Mouse (Mus musculus) brain, embryonic 14.5 days (tissue): ENCODE measurements around the gene Ipo13. TPM values are rescaled to one million over a fixed set of nuclear protein-coding genes. Genes with fewer than 3 reads are reported as not detected.

Source experiments
- DNase-seq: peaks from one replicate; pipeline ENCODE4 v3.0.0-alpha.2; 2011; ENCODE audit warnings: low read depth
- CTCF ChIP-seq: fragments of 200-500 bp; IDR thresholded peaks from 2 replicates; pipeline ENCODE4 v1.5.1; 2012; ENCODE audit warnings: inconsistent platforms, mild to moderate bottlenecking, moderate library complexity, borderline replicate concordance; ENCODE audit not compliant: insufficient read depth, insufficient read length; ENCODE audit errors: extremely low read depth
- POLR2A ChIP-seq: fragments of 200-500 bp; IDR thresholded peaks from 2 replicates; pipeline ENCODE4 v1.6.1; 2012; ENCODE audit warnings: mild to moderate bottlenecking, inconsistent platforms, borderline replicate concordance; ENCODE audit not compliant: poor library complexity, insufficient read depth, insufficient read length, severe bottlenecking; ENCODE audit errors: extremely low read depth
- polyA plus RNA-seq: library from polyadenylated mRNA; depleted of rRNA; stranded (reverse); fragments of >200 nt; gene quantifications from 2 replicates; pipeline ENCODE4 v1.2.3, GENCODE M21; 2012; rRNA removed

Gene Ipo13
- polyA plus RNA-seq, result 116 and 126 TPM in 2 replicates

DNA sequence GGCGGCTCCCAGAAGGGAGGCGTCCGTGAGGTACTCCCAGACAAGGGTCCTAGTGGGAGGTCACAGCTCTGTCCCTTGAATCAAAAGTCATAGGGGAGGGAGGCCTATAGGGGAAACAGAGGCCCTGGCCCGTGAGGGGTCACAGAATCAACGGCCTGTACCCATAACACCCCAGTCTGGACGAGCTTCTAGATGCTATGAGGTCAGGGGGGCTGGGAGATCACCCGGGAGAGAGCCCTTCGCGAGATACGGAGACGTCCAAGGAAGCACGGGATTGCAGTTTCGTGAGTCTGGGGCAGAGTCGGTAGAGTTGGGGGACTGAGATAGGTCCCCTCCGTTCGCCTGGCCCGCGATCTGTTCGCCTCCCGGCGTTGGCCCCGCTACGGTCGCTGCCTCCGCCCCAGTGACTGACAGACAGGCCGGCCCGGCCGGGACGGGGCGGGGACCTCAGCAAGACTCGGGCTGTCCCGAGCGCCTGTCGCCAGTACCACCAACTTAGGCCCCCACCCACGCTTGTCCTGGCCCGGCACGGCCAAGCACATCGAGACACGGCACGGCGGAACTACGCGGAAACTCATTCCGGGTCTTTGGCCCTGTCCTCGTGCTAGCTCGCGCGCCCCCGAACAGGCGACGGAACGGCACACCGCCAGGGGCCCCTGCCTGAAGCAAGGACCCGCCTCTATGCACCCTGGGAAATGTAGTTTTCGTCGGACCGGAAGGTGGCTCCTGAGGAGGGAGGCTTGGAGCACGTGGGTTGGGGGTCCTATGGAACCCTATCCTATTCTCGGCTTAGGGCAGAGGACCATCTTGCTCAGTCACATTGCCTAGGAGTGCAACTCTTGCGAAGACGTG lies at the start of gene Ipo13:
TSS of gene Ipo13 (minus strand) at position 409 of the 852 bp plus-strand sequence.
- peak; percentile 98 for DNase-seq
- peak; percentile 67 for TF ChIP-seq POLR2A
- no peak for TF ChIP-seq CTCF

DNA sequence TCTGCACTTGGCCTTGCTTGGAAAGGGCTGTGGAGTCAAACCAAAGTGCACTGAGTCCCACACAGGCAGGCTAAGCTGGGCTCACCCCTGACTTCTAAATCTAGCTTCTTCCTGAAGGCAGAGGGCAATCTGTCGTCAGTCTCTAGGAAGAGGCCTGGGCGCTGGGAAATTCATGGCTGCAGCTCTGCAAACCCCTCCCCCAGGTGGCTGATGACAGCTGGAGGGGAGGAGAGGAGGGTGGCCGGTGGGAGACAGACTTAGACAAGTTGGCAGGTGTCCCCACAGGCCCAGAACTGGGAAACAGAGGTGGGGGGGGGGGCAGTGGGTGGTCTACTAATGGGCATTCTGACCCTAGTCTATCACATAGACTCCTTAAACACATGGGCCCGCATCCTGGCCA lies 42.7 kb upstream of the Ipo13 start:
- peak; percentile 65 for DNase-seq
- no peak for TF ChIP-seq POLR2A

DNA sequence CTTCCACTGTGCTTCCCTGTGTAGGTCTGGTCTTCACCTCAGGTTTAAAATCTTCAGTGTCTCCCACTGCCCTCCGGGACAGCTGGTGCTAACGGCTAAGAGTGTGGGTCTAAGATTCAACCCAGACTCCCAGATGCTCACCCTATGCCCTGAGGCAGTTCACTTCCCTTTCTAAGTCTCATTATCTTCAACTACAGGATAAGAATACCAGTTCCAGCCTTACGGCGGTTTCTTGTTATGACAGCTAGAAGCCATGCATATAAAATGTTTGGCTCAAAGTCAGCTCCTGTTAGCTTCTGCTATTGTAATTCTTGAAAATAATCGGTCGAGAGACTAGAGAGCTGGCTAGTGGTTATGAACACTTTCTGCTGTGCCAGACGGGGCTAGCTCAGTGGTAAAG lies 32.7 kb upstream of the Ipo13 start:
- DNase-seq, result peak; percentile 38
- TF ChIP-seq CTCF, result no peak
- TF ChIP-seq POLR2A, result no peak

DNA sequence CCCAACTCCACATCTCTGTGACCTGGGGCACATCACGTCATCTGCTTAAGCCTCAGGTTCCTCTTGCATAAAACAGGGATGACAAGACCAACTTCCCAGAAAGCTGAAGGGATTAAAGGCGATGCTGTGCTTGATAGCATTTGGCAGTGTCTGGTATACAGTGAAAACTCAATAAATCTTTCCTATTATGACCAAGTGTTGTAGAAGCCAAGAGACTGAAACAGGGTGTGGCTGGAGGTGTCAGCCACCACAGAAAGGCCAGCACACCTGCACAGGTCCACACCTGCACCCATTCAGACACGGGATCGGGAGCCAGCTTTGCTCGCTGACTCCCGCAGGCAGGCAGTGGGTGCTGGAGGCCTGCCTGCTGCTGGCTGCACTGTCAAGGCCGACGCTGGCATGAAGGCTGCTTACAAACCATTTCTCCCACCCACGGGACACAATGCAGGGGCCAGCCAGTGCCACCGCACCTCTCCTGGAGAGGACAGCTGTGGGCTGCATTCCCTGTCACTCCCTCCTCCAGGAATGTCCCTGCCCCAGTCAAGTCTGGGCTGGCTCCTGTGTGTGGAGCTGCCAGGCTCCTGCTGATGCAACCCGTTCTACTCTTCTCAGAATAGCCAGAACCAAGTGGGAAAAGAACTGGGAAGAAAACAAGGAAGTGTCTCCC lies 32.0 kb upstream of the Ipo13 start:
- no peak for DNase-seq
- TF ChIP-seq POLR2A, result no peak
- TF ChIP-seq CTCF, result no peak

DNA sequence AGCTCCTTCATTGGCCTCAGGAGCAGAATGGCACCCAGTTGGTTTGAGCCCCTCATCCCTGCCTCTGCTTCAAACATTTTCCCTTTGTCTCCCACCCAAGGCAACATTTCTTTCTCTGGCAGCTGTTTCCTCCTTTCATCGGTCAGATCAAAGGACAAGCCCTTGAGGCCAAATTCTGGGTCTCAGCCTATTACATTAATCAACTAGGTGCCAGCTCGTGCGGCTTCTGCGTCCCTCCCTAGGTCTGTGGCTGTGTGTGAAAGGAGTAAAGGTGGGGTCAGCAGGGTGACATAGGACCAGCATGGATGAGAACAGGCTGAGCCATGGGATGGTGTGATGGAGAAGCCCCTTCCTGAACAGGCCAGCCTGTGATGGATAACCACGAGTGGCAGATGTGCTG lies 28.5 kb upstream of the Ipo13 start:
- peak; percentile 23 for DNase-seq
- no peak for TF ChIP-seq POLR2A
- no peak for TF ChIP-seq CTCF

DNA sequence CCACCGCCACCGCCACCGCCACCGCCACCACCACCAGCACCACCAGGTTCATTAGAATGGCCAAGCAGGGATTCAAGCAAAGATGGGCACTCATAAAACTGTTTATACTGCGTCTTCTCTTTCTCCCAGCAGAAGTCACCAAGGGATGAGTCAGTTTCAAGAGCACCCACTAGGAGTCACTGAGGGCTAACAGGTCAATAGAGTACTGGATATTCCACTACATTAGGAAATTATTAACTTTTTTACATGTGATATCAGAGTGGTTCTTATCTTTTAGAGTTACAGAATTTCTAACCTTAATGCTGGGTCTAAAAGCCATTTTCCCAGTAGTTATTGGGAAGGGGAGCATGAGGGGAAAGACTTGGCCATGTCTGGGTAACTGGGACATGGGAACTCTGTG lies 22.2 kb upstream of the Ipo13 start:
- no peak for TF ChIP-seq CTCF
- TF ChIP-seq POLR2A, result no peak
- no peak for DNase-seq

DNA sequence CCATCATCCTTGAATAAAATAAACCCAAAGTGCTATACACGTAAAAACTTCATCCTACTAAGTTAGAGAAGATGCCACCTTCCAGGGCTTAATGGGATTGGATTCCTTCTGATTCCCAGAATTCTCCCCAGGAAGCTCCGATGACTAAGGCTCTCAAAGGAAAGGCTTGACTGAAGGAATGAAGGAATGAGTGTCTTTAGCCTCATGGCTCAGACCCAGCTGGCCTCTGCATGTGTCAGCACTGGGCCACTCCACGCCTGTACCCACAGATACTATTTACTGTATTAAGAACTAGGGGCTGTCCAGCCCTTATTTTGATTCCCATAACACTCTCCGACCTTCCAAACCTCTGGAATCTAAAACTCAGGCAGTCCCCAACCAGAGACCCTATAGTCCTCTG lies 19.3 kb upstream of the Ipo13 start:
- no peak for DNase-seq
- TF ChIP-seq CTCF (no peak), POLR2A (no peak)

DNA sequence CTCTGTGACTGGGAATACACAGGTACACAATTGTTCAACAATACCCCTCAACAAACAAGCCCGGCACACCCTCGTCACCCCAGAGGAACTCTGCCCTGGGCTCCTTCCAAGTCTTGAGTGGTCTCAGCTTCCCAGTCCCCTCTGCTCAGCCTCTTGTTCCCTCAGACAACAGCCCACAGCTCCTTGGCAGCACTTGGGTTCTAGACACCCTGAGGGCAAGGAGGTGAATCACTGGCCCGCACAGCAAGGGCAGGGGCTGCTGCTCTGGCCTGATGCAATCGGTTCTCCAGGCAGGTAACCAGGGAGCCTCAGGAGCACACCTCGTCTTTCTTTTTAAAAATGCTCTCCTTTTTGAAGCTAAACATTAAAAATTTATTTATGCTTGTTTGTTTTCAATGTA lies 18.4 kb upstream of the Ipo13 start:
- no peak for TF ChIP-seq CTCF
- TF ChIP-seq POLR2A, result no peak
- DNase-seq, result no peak

DNA sequence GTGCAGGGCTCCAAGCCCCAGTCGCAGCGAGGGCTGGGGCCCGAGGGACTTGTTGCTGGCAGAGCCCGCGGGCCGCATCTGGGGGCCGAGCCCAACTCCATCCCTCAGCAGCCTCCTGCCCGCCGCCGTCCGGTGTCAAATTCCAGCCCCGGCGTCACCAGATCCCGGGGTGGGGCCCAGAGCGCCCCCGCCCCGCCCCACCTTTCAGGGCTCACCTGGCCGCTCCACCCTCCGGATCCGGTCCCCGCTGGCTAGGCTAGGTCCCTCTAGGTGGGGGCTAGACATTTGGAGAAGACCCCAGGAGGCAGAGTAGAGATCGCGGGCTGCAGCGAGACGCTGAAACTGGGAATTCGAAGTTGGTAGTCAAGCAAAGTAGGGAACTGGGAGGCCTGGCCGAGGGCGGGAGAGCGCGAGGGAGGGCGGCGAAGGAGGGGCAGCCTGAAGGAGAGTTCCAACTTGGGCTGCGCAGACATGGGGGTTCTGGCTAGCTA lies 14.6 kb upstream of the Ipo13 start, which contains the start of gene Artn:
TSS of gene Artn (minus strand) at position 373 of the 491 bp plus-strand sequence.
- TF ChIP-seq CTCF (no peak), POLR2A (no peak)
- DNase-seq, result no peak

DNA sequence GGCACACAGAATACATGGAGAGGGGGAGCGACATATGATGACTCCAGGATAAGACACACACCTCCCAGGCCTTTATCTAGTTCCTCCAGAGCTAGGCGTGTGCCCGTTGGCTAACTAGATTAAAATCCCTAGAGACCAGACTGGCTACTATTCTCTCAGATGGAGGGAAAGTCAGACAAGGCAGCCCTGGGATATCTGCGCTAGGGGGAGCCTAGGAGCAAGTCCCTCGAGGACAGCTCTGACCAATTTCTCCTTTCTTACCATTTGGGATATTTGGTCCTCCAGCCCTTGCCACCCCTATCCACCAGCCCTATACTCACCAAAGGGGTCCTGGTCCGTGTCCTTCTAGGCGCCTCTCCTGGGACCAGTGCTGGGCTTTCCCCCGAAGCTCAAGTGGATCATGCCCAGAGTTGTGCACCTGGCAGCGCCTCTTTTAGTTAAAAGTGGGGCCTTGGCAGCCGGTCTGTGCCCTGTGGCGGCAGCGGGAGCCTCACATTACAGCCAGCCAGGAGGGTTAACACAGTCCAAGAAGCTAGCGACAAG lies 14.0 kb upstream of the Ipo13 start:
- no peak for DNase-seq
- TF ChIP-seq CTCF (peak; percentile 53; the same call in 1 of the 2 replicates), POLR2A (no peak)

DNA sequence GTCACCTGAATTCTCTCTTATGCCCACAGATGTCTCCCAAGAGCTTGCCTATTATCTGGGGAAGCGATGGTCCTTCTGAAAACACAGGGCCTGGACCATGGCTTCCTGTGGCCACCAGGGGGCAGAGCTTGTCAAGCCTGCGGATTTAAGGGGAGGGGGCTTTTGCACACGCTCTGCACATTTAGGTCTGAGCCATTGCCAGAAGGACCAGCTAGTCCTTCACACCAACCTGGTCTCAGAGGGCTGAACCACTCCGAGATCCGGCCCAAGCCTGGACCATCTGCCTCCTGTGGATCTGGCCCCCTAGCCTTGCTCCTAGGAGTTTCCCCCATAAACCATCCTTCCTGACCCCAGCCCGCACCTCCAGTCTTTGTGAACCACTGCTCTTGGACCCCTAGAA lies 13.4 kb upstream of the Ipo13 start:
- peak; percentile 84 for DNase-seq
- TF ChIP-seq POLR2A, result no peak
- TF ChIP-seq CTCF, result peak; percentile 87

DNA sequence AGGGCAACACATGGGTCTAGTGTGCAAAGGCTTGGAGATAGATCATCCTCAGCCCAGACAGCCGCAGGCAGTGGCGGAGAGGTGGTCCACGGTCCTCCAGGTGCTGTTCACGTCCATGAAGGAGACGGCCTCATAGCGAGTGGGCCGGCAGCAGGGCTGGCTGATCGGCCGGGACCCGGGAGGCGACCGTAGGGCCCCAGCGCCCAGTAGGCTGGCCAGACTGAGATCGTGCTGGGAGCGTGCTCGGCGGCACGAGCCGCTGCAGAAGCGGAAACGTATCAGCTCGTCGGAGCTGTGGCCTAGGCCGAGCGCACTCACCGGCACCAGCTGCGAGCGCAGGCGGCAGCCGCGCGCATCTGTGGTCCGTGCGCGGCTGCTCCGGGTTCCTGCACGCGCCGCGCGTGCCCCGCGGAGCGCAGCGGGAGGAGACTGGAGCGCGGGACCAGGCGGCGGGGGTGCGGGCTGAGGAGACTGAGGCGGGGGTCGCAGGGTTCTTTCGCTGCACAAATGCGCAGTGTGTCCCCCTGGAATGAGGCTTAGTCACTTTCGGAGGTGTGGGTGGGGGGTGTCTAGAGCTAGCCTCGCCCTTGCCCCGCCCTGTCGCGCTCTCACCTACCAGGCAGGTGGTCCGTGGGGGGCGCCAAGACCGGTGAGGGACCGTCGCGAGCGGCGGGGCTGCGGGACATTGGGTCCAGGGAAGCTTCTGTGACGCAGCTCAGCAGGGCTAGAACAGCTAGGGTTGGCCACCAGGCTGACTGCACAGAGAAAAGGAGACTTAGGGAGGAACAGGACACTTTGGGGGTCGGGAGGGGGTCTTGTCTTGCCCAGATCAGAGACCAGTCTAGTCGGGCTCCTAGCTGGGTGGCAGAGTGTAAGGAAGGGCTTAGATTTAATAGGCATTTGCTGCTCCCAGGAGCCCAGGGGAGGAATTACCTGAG lies 12.0 kb upstream of the Ipo13 start:
- DNase-seq, result peak; percentile 77
- TF ChIP-seq POLR2A (0 out of 2 replicates have a peak, but pooled peaks have one; percentile 22), CTCF (no peak)
